Mouse (Mus musculus) hindlimb bud, embryonic 11.5 days (tissue): ENCODE results near the gene Sumf1.

ENCODE experiments used
- DNase-seq: peaks from one replicate; pipeline ENCODE4 v3.0.0-alpha.2; 2012; ENCODE audit warnings: low read depth, low spot score; ENCODE audit errors: extremely low spot score

Gene Sumf1

DNA sequence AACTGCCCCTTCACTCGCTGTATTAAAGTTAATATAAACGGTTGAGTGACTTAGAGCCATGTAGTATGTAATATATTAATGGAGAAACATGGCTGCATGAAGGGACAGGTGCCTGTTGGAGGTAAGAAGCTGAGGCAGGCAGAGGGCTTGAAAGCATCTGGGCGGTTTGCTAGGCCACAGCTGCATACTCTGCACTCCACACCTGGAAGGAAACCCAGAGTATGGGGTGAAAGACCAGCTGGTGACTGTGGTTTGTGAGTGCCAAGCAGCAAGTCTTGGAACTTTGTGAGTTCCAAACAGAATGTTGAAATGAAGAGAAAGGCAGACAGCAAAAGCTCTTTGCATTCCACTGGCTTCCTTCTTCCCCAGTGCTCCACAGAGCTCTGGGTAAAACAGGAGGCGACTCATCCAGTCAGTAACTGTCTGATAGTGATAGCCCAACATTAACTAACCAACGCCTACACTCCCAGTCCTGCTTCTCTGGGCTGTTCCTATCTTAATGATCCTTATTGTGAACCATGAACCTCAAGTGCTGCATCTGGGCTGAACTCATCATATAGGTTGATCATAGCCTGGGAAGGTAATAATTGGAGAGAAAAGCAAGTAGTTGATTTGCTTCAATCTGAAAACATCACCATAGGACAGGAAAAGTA, 21.7 kb upstream of the Sumf1 start:
- no peak for DNase-seq

DNA sequence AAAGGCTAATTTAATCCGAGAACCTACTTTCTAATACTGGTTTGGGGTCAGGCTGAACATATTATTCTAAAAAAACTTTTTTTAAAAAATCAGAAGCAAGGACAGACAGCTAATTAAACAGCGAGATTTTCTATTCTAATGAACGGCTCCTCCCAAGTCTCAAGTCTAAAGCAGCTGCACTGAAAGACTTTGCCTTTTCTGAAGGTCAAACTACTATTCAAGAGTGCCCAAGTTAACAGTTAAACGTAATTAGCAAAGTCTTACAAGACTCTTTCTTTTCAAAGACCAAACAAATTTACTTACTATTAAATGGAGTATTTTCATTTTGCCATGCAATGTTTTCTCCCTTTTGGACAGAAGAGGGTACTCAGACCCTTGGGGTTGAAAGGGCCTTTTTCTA, 20.8 kb upstream of the Sumf1 start:
- no peak for DNase-seq

DNA sequence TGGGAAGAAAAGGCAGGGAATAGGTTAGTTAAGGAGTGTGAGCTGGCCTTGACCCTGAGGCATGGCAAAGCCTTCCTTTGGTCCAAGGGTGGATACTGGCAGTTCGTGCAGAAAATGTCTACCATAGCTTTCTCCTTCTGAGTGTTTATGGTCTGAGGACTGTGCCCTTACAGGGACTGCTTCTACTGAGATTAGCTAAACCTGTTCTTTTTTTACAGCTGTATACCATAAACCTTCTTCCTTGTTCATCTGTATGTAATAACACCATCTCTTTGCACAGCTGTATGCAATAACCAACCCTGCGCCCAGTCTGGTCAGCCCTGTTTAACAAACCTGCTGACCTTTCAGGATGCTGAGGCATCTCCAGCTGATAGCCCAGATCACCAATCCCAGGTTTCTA, 18.9 kb upstream of the Sumf1 start:
- no peak for DNase-seq

DNA sequence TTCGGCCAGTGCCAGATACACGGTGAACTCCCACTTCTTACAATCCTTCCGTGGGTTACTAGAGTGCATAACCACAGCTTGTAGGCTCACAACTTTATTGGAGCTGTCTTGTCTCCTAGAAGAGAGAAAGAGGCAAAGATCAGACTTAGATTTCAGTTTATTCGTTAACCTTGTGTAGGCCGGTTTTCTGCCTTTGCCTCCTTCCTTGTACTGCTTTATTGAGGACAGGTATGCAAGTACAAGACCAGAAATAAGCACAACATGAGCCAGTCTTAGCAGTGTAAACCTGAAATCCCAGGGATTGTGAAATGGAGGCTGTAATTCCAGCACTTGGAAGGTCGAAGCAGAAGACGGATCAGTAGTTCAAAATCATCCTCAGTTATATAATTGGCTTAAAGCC, 12.9 kb upstream of the Sumf1 start:
- no peak for DNase-seq

DNA sequence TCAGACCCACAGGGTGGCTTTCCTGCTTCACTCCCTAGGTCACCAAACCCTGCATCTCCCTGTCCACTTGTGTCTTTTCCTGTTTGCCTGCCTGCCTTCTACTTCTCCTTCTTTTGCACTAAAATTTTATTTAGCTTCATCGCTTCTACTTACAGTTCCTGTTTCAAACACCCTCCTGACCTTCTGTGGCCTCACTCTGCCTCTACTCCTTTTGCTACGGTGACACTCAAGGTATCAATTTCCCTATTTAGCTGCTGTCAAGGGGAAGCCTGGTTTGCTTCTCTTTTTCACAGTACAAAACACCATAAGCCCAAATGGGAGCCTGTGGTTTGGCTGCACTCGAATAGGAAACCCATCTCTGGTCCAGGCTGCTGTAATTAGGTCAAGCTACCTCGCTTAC, 11.7 kb upstream of the Sumf1 start:
- DNase-seq, result no peak

DNA sequence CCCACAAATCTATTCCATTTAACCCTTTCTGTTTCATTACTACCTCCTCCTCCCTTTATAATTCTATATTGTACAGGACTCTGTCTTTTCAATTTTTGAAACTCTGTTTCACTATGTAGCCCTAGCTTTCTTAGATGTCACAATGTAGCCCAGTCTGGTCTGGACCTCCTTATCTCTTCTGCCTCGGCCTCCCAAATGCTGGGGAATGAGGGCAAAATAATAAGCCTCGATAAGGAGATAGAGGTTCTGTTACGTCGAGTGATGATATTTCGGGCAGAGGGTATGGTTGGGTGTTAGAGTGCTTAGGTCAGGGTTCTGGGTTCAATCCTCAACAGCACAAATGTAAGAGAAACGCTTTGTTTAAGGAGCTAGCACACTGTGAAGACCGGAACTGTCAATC, 11.3 kb upstream of the Sumf1 start:
- no peak for DNase-seq

DNA sequence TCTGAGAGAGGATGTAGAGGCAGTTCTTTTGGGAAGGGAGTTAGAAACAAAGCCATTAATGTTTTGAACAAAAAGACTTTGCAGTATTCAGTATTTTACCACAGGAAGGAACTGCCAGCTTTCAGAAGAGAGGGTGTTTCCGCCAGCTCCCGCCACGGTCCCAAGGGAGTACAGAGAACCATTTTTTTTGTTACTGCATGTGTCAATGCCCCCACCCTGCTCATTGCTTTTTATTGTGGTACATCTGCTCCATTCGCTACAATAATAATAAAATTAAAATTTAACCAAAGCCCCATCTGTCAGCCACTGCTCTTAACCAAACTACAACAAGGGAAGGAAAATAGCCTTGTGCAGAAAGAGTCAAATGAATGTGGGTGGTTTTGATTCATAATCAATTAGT, 7.2 kb upstream of the Sumf1 start:
- no peak for DNase-seq

DNA sequence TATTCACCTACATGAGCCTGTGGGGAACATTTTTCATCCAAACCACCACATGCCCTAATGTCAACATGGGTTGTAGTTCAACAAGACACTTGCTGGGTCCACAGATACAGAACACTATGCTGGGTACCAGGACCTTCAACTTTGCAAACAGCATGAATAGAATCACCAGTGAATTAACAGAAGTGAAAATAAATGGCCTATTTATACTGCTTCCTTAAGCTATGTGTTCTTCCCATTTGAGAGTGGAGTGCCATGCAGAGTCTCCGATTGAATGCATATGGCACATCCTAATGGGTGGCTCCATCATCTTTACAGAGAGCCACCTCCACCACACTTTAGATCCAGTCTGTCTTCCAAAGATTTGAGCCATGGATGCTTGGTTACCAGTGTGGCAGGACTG, 5.3 kb upstream of the Sumf1 start:
- no peak for DNase-seq

DNA sequence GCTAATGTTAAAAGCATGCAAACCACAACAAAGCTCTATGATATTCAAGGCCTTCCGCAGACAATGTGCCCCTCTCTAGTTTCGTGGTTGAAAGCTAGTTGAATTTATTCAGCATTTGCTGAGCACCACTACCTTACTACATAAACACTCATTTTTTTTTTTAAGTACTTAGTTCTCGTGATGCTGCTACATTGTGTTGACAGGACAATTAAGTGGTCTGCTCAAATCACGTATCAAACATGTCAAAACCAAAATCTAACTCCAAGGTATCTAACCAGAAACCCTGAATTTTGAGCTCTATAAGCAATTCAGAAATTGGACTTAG, 265 bp upstream of the Sumf1 start:
- no peak for DNase-seq

DNA sequence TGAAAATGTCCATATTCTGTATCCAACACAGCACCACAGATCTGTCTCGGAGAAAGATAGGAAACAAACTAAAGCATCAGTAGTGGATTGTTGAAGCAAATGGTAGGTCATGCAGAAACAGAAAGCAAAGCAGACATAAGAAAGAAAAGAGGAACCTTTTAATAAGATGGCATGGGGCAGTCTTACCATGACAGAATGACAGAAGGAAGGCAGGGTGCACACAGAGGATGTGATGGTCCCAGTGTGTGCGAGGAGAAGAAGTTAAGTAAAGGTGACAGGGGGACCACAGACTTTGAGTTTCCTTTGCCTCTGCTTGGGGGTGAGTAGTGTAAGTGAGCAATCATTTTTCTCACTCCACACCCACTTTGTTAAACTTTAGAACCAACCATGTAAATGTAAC, 6.3 kb downstream of the Sumf1 start:
- no peak for DNase-seq

DNA sequence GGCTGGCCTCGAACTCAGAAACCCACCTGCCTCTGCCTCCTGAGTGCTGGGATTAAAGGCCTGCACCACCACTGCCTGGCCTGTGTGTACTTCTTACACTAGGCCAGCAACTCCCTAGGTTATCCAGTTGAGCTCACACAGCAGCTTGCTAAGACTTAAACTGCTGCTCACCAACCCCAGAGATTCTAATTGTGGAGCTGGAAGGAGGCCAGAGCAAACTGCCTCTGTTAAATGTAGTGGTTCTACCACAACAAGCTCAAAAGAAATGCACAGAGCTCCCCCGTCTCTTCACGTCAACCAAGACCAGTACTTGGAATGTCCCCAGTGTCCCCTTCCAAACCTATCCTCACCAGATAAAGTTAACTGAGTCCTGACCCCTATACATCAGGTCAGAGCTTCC, 11.2 kb downstream of the Sumf1 start:
- DNase-seq, result no peak

DNA sequence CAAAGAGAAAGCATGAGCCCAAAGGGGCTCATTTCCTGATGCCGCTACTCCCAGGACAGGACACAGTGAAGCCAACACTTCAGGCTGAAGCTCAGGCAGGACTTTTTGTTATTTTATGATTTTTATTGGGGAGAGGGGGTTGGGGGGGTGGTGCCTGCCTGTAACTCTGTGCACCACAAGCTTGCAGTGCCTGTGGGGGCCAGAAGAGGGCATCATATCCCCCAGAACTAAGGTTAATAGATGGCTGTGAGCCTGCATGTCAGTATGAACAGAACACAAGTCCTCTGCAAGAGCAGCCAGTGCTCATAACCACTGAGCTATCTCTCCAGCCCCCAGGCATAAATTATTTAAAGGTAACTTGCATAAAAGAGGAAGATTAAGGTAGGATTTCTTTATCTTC, 13.2 kb downstream of the Sumf1 start:
- no peak for DNase-seq

DNA sequence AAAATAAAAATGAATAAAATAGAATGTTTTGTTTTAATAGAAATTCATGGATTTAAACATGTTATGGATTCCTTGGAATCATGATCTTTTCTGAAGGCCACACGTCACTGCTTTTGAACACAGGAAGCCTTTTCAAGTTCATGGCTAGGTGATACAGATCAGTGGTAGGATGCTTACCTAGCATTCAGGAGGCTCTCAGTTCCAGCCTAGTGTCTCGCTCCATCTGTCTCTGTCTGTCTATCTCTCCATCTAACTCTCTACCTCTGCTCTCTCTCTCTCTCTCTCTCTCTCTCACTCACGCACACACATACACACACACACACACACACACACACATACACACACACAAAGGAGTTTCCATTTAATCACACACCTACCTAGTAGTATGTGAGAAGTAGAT, 15.9 kb downstream of the Sumf1 start:
- no peak for DNase-seq

DNA sequence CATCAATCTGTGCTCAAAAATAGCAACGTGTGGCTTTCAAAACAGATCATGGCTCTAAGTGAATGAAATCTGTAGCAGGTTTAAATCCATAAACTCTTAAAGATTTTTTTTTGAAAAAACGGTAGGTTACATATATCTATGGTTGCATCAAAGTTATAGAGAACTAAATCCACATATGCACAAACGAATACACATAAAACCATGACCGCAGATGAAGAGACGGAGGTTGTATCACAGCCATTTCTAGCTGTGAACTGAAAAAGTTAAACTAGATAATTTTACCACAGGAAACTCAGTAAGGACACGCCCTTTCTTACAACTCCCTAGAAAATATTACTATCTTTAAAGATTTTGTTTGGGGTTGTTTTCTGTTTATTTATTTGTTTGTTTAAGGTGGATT, 16.7 kb downstream of the Sumf1 start:
- DNase-seq, result no peak

DNA sequence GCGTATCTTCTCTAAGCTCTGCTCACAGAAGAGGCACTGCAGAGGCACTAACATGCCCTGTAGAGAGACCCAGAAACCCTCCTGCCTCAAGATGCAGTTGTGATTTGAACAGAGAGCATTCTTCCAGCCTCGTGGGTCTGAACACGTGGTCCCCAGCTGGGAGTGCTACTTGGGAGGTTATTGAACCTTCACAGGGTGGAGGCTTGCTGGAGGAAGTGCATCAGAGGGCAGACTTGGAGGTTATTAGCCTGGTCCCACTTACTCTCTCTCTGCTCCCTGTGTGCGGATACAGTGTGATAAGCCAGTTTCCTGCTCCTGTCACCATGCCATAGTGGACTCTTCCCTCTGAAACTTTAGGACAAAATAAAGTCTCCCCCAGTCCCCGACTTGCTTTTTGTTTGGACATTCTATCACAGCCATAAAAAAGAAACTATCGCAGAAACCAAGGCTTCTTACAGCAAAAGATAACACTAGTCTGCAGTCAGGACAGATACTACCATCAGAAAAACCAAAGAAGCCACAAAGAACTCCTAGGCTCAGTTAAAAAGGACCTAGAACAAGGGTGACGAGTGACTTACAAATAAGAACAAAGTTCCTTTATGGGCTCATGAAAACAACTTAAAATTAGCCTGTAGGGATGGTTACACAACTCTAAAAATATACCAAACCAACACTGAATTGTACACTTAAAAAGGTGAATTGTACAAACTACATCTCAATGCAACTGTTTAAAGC, 17.3 kb downstream of the Sumf1 start:
- no peak for DNase-seq

DNA sequence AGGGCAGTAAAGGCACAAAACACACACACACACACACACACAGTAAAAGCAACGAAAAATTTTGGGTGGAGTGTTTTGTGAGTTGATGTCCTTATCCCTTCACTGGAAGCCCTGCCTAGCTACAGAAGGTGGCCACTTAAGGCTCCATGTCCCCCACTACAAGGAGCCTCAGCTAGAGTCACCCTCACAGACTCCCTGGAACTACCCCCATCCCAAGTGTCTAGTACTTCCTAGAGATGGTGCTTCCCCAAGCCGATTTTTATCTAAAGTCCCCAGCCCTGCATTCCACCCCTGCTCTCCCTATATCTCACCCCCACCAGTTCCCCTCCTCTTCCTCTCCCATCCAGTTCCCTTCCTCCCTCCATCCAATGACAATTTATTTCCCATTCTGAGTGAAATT, 19.8 kb downstream of the Sumf1 start:
- DNase-seq, result no peak

DNA sequence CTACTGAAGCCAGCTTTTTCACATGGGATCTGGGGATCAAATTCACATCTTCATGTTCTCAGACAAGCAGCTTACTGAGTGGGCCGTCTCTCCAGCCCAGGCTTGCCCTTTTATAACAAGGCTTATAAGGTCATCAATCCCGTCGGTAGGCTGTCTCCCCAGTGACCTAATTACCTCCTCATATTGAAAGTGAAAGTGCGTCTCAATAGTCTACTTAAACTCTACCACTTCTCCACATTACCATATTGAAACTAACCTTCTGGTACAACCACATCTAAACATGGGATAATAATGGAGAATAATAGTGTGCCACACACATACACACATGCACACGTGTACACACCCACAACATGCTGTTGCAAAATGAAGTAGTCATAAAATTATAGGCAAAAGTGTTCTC, 20.4 kb downstream of the Sumf1 start:
- DNase-seq, result no peak

DNA sequence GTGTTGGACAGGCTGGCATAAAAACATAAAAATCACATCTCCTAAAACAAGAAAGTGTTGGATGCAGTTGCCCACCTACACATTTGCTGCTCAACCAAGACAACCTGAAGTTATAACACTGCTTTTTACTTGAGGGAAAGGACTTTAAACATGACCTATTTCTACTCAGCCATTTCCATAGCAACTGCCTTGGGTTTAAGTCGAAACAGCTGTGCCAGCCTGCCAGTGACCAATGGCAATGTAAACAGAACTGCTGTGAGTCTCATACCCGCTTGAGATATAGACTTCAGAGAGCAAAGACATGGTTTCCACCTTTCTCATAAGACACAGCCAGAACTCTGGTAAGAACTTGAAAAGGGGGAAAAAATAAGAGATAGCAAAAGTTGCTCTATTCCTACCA, 24.8 kb downstream of the Sumf1 start:
- DNase-seq, result no peak

DNA sequence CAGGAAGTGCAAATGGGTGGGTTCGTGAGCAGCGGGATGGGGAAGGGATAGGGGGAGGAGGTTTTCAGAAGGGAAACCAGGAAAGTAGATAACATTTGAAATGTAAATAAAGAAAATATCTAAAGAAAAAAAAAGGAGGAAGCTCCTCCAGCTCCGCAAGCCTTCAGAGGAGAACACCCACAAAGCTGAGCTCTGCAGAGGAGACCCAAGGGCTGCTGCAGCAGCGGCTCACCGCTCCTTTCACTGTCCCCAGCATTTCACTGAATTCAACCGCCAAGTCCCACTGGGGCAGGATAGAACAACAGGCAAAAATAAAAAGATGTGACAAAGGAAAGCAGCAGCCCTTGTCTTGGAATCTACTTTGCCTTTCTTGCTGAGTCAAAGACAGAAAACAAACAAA, 28.5 kb downstream of the Sumf1 start:
- DNase-seq, result no peak

DNA sequence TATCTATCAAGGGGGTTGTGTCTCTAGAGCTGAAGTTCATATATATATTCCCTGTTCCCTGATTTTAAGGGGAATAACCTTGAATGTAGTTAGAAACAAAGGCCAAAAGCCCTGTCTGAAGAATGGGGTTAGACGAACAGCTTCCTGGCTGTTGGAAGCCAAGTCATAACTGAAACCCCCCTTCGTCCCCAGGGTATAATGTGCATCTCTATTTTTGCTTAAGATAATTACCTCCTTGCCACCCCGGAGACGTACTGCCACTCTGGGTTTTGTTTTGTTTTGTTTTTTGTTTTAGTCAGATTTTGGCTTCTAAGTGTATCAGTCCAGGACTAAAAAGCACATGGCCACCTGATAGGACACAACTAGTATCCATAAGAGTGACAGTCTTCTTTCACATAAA, 31.1 kb downstream of the Sumf1 start:
- DNase-seq, result no peak

DNA sequence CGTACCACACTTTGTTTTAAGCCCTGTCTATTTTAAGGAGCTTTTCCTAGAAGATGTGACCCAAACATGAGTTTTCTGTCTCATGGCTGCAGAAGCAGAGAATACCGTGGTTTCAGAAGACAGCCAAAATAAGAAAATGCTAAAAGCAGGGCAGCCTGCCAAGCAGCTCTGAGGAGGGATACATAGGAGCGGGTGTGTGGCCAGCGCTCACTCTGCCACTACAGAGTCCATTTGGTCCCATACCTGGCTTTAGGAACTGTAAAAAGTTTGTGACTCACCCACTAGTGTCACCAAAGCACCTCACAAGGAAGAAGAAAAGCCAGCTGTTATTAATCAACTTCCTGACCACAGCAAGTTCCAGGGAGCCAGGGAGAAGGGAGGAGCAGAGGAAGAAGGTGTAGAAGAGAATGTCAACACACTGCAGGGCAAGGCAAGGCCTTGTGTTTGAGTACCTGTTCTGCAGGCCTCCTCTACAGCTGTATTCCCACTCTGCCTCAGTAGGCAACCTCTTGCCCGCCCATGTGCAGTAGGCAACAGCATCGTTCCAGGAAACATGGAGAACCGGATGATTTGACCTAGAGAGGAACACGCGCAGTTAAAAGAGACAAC, 32.6 kb downstream of the Sumf1 start:
- DNase-seq, result no peak

DNA sequence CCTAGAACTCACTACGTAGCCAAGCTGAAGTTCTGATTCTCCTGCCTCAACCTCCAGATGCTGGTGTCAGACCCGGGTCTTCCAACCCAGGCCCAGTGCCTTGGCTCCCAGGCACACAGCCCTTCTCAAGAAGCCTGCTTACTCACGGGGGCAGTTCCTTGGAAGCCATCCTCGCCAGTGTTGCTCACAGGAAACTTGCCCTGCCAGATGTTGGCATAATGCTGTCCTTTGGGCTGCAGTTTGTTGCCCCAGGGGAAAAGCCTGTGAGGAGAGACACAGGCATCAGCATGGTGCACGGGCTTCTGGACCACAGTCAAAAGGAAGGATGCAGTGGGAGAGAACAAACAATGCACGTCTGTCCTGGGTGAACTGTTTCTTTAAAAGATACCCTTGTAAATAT, 33.3 kb downstream of the Sumf1 start:
- DNase-seq, result no peak

DNA sequence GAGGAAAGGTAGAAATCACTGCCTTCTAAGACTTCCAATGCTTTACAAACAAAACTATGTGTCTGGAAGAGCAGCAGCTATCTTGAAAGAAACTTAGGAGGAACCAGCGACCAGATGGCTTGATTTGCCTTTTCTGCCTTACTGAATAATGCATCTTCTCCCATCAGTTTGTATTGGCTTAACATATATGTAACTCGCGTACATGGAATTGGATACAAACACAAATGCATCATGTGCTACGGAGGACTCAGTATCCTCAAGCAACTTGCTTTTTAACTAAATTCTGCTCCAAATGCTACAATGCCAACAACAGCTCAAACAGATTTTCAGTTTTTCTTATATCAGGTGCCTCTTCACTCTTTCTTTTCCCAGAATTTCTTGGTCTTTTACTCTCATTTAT, 36.1 kb downstream of the Sumf1 start:
- no peak for DNase-seq
